Mouse (Mus musculus) lung, adult 2 months (tissue): Measurements from ENCODE around the gene Mmp19.

Experiments used
- CTCF ChIP-seq: fragments of 200-500 bp; IDR thresholded peaks from 2 replicates; pipeline ENCODE4 v1.5.1; 2011; ENCODE audit warnings: mild to moderate bottlenecking, low read length, control low read depth; ENCODE audit not compliant: insufficient read depth
- POLR2A ChIP-seq: fragments of 200-500 bp; IDR thresholded peaks from 2 replicates; pipeline ENCODE4 v1.6.1; 2011; ENCODE audit warnings: low read depth, mild to moderate bottlenecking, control low read depth, low read length, borderline replicate concordance; ENCODE audit errors: extremely low read depth

DNA sequence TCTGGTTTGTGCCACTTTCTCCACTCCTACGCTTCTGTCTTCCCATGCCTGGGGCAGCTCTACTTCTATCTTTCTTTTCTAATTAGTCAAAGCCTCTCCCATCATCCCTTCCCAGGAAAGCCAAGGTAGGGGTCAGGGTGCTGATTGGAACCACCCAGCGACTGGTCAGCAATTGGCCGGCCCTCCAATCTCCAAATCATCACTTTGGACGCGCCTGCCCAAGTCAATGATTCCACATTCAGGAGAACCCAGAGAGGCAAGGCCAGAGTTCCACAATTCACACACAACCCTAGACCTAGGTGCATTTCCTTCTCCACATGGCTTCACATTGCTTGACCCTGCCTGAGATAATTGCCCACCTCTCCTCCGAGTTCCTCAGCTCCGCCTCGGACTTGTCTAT lies 46.5 kb upstream of the Mmp19 start:
- TF ChIP-seq CTCF (no peak), POLR2A (0 out of 2 replicates have a peak, but pooled peaks have one; percentile 13)
